Mouse (Mus musculus): ENCODE measurements around the gene Svbp. TPM values are rescaled to one million over a fixed set of nuclear protein-coding genes. Genes with fewer than 3 reads are reported as not detected.

Gene Svbp
- polyA plus RNA-seq, 1 experiment, result 23.0 TPM

GRCm38 (mm10) chr4:119177702-119178101 is 17.4 kb upstream of the Svbp start:
- DNase-seq (ENCODE audit: low read depth in 1 of 2, low spot score in 2 of 2), result no peak
- Histone ChIP-seq H3K4me3 (ENCODE audit: extremely low read depth, insufficient read depth, insufficient read length) (no peak overlapping the region), H3K27me3 (ENCODE audit: control insufficient read depth, insufficient read depth, low read length) (no peaks in the 10 kb centered on the region), H3K4me1 (ENCODE audit: control insufficient read depth, insufficient read depth, insufficient read length) (peaks cover 21% of the 10 kb centered on the region), H3K36me3 (ENCODE audit: control insufficient read depth, insufficient read depth, low read length) (no peaks in the 10 kb centered on the region), H3K27ac (ENCODE audit: insufficient read depth, low read length) (no peak overlapping the region)
- 68% methylated on average over 5 of the region's 5 CpGs for WGBS
- TF ChIP-seq POLR2A (IDR thresholded peaks at IDR 0.05; ENCODE audit: low read depth, low read length), result no peak
- no peak for TF ChIP-seq CTCF (IDR thresholded peaks at IDR 0.05; ENCODE audit: extremely low read depth, insufficient read depth, insufficient read length, insufficient replicate concordance)

GRCm38 (mm10) chr4:119178331-119178730 is 16.8 kb upstream of the Svbp start:
- no peaks in the 10 kb centered on the region for H3K36me3 ChIP-seq (ENCODE audit: control insufficient read depth, insufficient read depth, low read length)
- 88% methylated on average over 18 of the region's 18 CpGs for WGBS
- H3K4me1 ChIP-seq (ENCODE audit: control insufficient read depth, insufficient read depth, insufficient read length), result peaks cover 18% of the 10 kb centered on the region
- H3K4me3 ChIP-seq (ENCODE audit: extremely low read depth, insufficient read depth, insufficient read length), result no peak overlapping the region
- peak overlapping the region; percentile 24; the same call in 1 of the 2 replicates for H3K27ac ChIP-seq (ENCODE audit: insufficient read depth, low read length)
- DNase-seq (ENCODE audit: low read depth in 1 of 2, low spot score in 2 of 2), result no peak
- H3K27me3 ChIP-seq (ENCODE audit: control insufficient read depth, insufficient read depth, low read length), result no peaks in the 10 kb centered on the region
- TF ChIP-seq POLR2A (IDR thresholded peaks at IDR 0.05; ENCODE audit: low read depth, low read length) (no peak), CTCF (IDR thresholded peaks at IDR 0.05; ENCODE audit: extremely low read depth, insufficient read depth, insufficient read length, insufficient replicate concordance) (no peak)

- 64% methylated on average over 4 of the region's 4 CpGs for WGBS
- H3K4me1 ChIP-seq (ENCODE audit: control insufficient read depth, insufficient read depth, insufficient read length), result peaks cover 22% of the 10 kb centered on the region
- TF ChIP-seq CTCF (IDR thresholded peaks at IDR 0.05; ENCODE audit: extremely low read depth, insufficient read depth, insufficient read length, insufficient replicate concordance), result no peak
- TF ChIP-seq POLR2A (IDR thresholded peaks at IDR 0.05; ENCODE audit: low read depth, low read length), result no peak
- H3K27ac ChIP-seq (ENCODE audit: insufficient read depth, low read length), result no peak overlapping the region
- no peaks in the 10 kb centered on the region for H3K27me3 ChIP-seq (ENCODE audit: control insufficient read depth, insufficient read depth, low read length)
- no peak for DNase-seq (ENCODE audit: low read depth in 1 of 2, low spot score in 2 of 2)
- no peaks in the 10 kb centered on the region for H3K36me3 ChIP-seq (ENCODE audit: control insufficient read depth, insufficient read depth, low read length)
- no peak overlapping the region for H3K4me3 ChIP-seq (ENCODE audit: extremely low read depth, insufficient read depth, insufficient read length)
Observed at GRCm38 (mm10) chr4:119180133-119180707, 14.9 kb upstream of the Svbp start.

DNA sequence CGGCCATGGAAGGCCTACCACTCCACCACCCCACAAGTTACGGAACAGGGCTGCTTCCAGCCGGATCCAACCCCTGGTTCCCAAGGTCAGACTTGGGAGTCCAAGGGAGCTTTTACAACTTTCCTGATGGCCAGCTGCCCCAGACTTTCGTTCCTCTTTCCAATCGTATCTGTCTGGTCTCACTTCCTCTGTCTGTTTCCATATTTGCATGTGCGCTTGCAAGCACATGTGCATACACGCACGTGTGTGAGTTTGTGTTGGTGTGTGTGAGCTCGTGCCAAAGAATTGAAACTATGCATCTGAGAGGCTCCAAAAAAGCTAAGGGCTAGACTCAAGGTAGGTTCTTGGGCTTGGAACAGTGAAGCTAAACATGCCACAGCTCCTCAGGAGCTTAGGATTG is 13.7 kb upstream of the Svbp start:
- no peak for TF ChIP-seq POLR2A (IDR thresholded peaks at IDR 0.05; ENCODE audit: low read depth, low read length)
- no peak for TF ChIP-seq CTCF (IDR thresholded peaks at IDR 0.05; ENCODE audit: extremely low read depth, insufficient read depth, insufficient read length, insufficient replicate concordance)
- no peaks in the 10 kb centered on the region for H3K27me3 ChIP-seq (ENCODE audit: control insufficient read depth, insufficient read depth, low read length)
- peaks cover 22% of the 10 kb centered on the region for H3K4me1 ChIP-seq (ENCODE audit: control insufficient read depth, insufficient read depth, insufficient read length)
- WGBS, result 36% methylated on average over 9 of the region's 9 CpGs
- no peaks in the 10 kb centered on the region for H3K36me3 ChIP-seq (ENCODE audit: control insufficient read depth, insufficient read depth, low read length)
- 0 out of 2 replicates have a peak overlapping the region, but pooled peaks have one; percentile 32 for H3K27ac ChIP-seq (ENCODE audit: insufficient read depth, low read length)
- no peak overlapping the region for H3K4me3 ChIP-seq (ENCODE audit: extremely low read depth, insufficient read depth, insufficient read length)
- DNase-seq (ENCODE audit: low read depth in 1 of 2, low spot score in 2 of 2), result peak; percentile 40 to 69

DNA sequence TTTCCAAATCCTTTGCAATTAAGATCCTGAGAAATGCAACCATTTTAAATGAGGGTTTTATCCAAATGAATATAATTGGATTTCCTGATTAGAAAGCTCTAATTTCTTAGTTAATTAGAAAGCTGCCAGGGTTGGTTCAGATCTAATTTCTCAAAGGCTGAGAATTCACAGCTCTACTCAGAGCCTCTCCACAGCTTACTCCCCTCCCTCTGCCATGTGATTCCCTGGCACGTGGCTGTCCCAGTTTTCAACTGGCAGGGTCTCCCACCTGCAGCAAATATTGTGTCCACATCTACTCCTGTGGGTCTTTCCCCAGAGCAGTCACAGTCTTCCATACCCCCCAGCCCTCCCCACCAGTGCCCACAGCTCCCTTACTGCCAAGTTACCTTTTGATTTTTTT is 11.6 kb upstream of the Svbp start:
- Histone ChIP-seq H3K4me3 (ENCODE audit: extremely low read depth, insufficient read depth, insufficient read length) (no peak overlapping the region), H3K27me3 (ENCODE audit: control insufficient read depth, insufficient read depth, low read length) (no peaks in the 10 kb centered on the region), H3K36me3 (ENCODE audit: control insufficient read depth, insufficient read depth, low read length) (no peaks in the 10 kb centered on the region), H3K4me1 (ENCODE audit: control insufficient read depth, insufficient read depth, insufficient read length) (peaks cover 19% of the 10 kb centered on the region), H3K27ac (ENCODE audit: insufficient read depth, low read length) (no peak overlapping the region)
- TF ChIP-seq POLR2A (IDR thresholded peaks at IDR 0.05; ENCODE audit: low read depth, low read length), result no peak
- no peak for DNase-seq (ENCODE audit: low read depth in 1 of 2, low spot score in 2 of 2)
- WGBS, result 46% methylated on average over 1 of the region's 1 CpGs

- DNase-seq (ENCODE audit: low read depth in 1 of 2, low spot score in 2 of 2), result no peak
- Histone ChIP-seq H3K4me1 (ENCODE audit: control insufficient read depth, insufficient read depth, insufficient read length) (peaks cover 19% of the 10 kb centered on the region), H3K4me3 (ENCODE audit: extremely low read depth, insufficient read depth, insufficient read length) (no peak overlapping the region), H3K27ac (ENCODE audit: insufficient read depth, low read length) (no peak overlapping the region), H3K36me3 (ENCODE audit: control insufficient read depth, insufficient read depth, low read length) (no peaks in the 10 kb centered on the region), H3K27me3 (ENCODE audit: control insufficient read depth, insufficient read depth, low read length) (no peaks in the 10 kb centered on the region)
- no peak for TF ChIP-seq CTCF (IDR thresholded peaks at IDR 0.05; ENCODE audit: extremely low read depth, insufficient read depth, insufficient read length, insufficient replicate concordance)
- TF ChIP-seq POLR2A (IDR thresholded peaks at IDR 0.05; ENCODE audit: low read depth, low read length), result no peak
- 84% methylated on average over 4 of the region's 4 CpGs for WGBS
Observed at GRCm38 (mm10) chr4:119185771-119186170, 9.3 kb upstream of the Svbp start.

DNA sequence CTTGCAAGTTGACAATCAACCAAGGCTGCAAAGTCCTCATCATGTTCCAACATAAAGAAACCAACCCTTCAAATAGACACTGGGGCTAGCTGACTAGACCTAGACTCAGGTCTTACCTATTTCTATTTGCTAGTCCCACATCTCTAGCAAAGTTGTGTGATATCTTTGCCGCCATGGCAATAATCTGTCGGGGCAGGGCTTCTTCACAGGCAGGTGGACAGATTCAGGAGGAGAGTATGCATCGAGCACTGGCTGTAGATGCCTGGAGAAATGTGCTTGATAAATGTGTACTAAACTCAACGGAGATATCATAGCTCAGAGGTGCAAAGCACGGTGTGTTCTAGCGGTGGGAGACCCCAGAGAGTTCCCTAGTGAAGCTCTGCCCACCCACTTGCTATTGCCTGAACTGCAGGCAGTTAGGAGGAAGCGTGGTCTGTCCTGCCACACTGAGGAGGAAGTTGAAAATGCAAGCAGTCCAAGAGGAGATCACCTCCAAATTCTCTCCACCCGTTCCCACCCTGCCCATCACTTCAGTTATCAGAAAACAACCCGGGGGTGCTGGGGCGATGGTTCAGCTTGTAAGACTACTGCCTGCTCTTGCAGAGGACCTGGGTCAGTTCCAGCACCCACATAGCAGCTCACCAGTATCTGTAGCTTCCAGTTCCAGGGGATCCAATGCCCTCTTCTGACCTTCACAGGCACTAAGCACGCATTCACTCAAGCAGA is 6.9 kb upstream of the Svbp start:
- 33% methylated on average over 11 of the region's 11 CpGs for whole genome bisulfite sequencing
- peak; percentile 42; the same call in 1 of the 2 replicates for TF ChIP-seq CTCF (IDR thresholded peaks at IDR 0.05; ENCODE audit: extremely low read depth, insufficient read depth, insufficient read length, insufficient replicate concordance)
- TF ChIP-seq POLR2A (IDR thresholded peaks at IDR 0.05; ENCODE audit: low read depth, low read length), result no peak
- DNase-seq (ENCODE audit: low read depth in 1 of 2, low spot score in 2 of 2), result no peak
- Histone ChIP-seq H3K4me1 (ENCODE audit: control insufficient read depth, insufficient read depth, insufficient read length) (peaks cover 6% of the 10 kb centered on the region), H3K27me3 (ENCODE audit: control insufficient read depth, insufficient read depth, low read length) (no peaks in the 10 kb centered on the region), H3K4me3 (ENCODE audit: extremely low read depth, insufficient read depth, insufficient read length) (0 out of 2 replicates have a peak overlapping the region, but pooled peaks have one; percentile 12), H3K27ac (ENCODE audit: insufficient read depth, low read length) (no peak overlapping the region; the same call in 1 of the 2 replicates), H3K36me3 (ENCODE audit: control insufficient read depth, insufficient read depth, low read length) (no peaks in the 10 kb centered on the region)
